In genomic region chr11:22349945-22350344, GRCm38 (mm10) we compare ENCODE assay signal across 24 mouse cellular contexts. TPM values are rescaled to one million over a fixed set of nuclear protein-coding genes. Genes with fewer than 3 reads are reported as not detected.
DNase-seq lines count a peak whose midpoint lies in the region; ATAC-seq lines count a peak whose summit lies in the region.
"Had no signal": no experiment of that assay in that cellular context is flagged by ENCODE, and none has a peak within 500 bp of the region (broad histone marks: within the 10 kb centered on the region; RNA-seq: fewer than 3 reads in every experiment).

No protein-coding gene starts in this region.

- no peak for ATAC-seq in forebrain, embryonic 13.5 days
- ATAC-seq in midbrain, embryonic 14.5 days (ENCODE audit: low FRiP score, low TSS enrichment), result no peak
- ATAC-seq: activated CD4-positive, CD25-positive, alpha-beta regulatory T cell, adult 4 months; CD4-positive, CD25-positive, alpha-beta regulatory T cell, adult 4 months; forebrain, embryonic 15.5 days; forebrain, postnatal 0 days; Patski had no signal

- H3K4me3 ChIP-seq in forebrain, embryonic 10.5 days, result no peak overlapping the region
- no peak overlapping the region for H3K4me3 ChIP-seq in forebrain, embryonic 13.5 days
- H3K4me3 ChIP-seq in midbrain, embryonic 10.5 days, result no peak overlapping the region
- H3K4me3 ChIP-seq in midbrain, embryonic 14.5 days (replicated peaks; ENCODE audit: low read depth, low read length), result no peak overlapping the region
- H3K4me3 ChIP-seq: embryonic facial prominence, embryonic 10.5 days; embryonic facial prominence, embryonic 12.5 days; forebrain, embryonic 12.5 days; forebrain, embryonic 15.5 days had no signal

- H3K36me3 ChIP-seq in forebrain, embryonic 10.5 days (replicated peaks), result no peaks in the 10 kb centered on the region
- no peaks in the 10 kb centered on the region for H3K36me3 ChIP-seq in forebrain, embryonic 13.5 days (ENCODE audit: poor library complexity, severe bottlenecking)
- no peaks in the 10 kb centered on the region for H3K36me3 ChIP-seq in midbrain, embryonic 10.5 days
- H3K36me3 ChIP-seq in midbrain, embryonic 14.5 days (ENCODE audit: control insufficient read depth, insufficient read depth, low read length), result no peaks in the 10 kb centered on the region
- H3K36me3 ChIP-seq: embryonic facial prominence, embryonic 10.5 days; embryonic facial prominence, embryonic 12.5 days; forebrain, embryonic 12.5 days; forebrain, embryonic 15.5 days; G1E had no signal

- no peak overlapping the region for H3K9ac ChIP-seq in forebrain, embryonic 13.5 days
- H3K9ac ChIP-seq in midbrain, embryonic 14.5 days (replicated peaks; ENCODE audit: low read length), result no peak overlapping the region
- H3K9ac ChIP-seq: embryonic facial prominence, embryonic 12.5 days; forebrain, embryonic 12.5 days; forebrain, embryonic 15.5 days; forebrain, postnatal 0 days had no signal

- 0 out of 2 replicates have a peak, but pooled peaks cover 5% of the 10 kb centered on the region for H3K27me3 ChIP-seq in forebrain, embryonic 10.5 days (ENCODE audit: poor library complexity, severe bottlenecking)
- H3K27me3 ChIP-seq in forebrain, embryonic 13.5 days, result no peaks in the 10 kb centered on the region
- no peaks in the 10 kb centered on the region for H3K27me3 ChIP-seq in midbrain, embryonic 10.5 days (ENCODE audit: low read depth, poor library complexity, severe bottlenecking)
- no peaks in the 10 kb centered on the region for H3K27me3 ChIP-seq in midbrain, embryonic 14.5 days (ENCODE audit: control insufficient read depth, insufficient read depth, low read length)
- H3K27me3 ChIP-seq: CH12.LX; embryonic facial prominence, embryonic 12.5 days; forebrain, embryonic 15.5 days; Patski had no signal

- DNase-seq in forebrain, embryonic 10.5 days (ENCODE audit: extremely low spot score, low spot score), result no peak
- DNase-seq in midbrain, embryonic 10.5 days (ENCODE audit: low spot score), result no peak
- DNase-seq in midbrain, embryonic 14.5 days, result no peak
- DNase-seq in urinary bladder, postnatal 4 days (ENCODE audit: low spot score in 2 of 2), result no peak
- DNase-seq: adrenal gland, adult 8-10 months; adrenal gland, postnatal 14 days; adrenal gland, postnatal 36 days; B cell, adult 2 months; cerebellum, adult 11-12 months; cerebellum, adult 2 months; cerebellum, adult 9-10 months; cerebellum, postnatal 10 days; cerebellum, postnatal 25 days; forebrain, postnatal 0 days had no signal

- WGBS in forebrain, embryonic 10.5 days, result 84% methylated on average over 2 of the region's 2 CpGs
- 65% methylated on average over 2 of the region's 2 CpGs for WGBS in forebrain, embryonic 13.5 days
- 76% methylated on average over 2 of the region's 2 CpGs for WGBS in midbrain, embryonic 10.5 days
- 72% methylated on average over 2 of the region's 2 CpGs for WGBS in midbrain, embryonic 14.5 days

- peaks cover 38% of the 10 kb centered on the region for H3K4me1 ChIP-seq in forebrain, embryonic 10.5 days
- peaks cover 29% of the 10 kb centered on the region for H3K4me1 ChIP-seq in forebrain, embryonic 13.5 days
- H3K4me1 ChIP-seq in midbrain, embryonic 10.5 days, result peaks cover 46% of the 10 kb centered on the region
- peaks cover 21% of the 10 kb centered on the region for H3K4me1 ChIP-seq in midbrain, embryonic 14.5 days (ENCODE audit: control insufficient read depth, insufficient read depth, low read length)

- 0 out of 2 replicates have a peak overlapping the region, but pooled peaks have one; percentile 83 for H3K27ac ChIP-seq in forebrain, embryonic 10.5 days
- no peak overlapping the region for H3K27ac ChIP-seq in forebrain, embryonic 13.5 days
- peak overlapping the region; percentile 87 for H3K27ac ChIP-seq in midbrain, embryonic 10.5 days (replicated peaks)
- no peak overlapping the region for H3K27ac ChIP-seq in midbrain, embryonic 14.5 days (replicated peaks; ENCODE audit: low read depth, low read length)
- H3K27ac ChIP-seq: embryonic facial prominence, embryonic 12.5 days; forebrain, embryonic 12.5 days; forebrain, embryonic 15.5 days had no signal

- no peak overlapping the region for H3K4me2 ChIP-seq in forebrain, embryonic 13.5 days
- H3K4me2 ChIP-seq in midbrain, embryonic 14.5 days (ENCODE audit: low read length), result no peak overlapping the region
- H3K4me2 ChIP-seq: embryonic facial prominence, embryonic 12.5 days; forebrain, embryonic 12.5 days; forebrain, embryonic 15.5 days had no signal

- no peaks in the 10 kb centered on the region for H3K9me3 ChIP-seq in forebrain, embryonic 10.5 days
- H3K9me3 ChIP-seq in forebrain, embryonic 13.5 days (replicated peaks), result no peaks in the 10 kb centered on the region
- no peaks in the 10 kb centered on the region for H3K9me3 ChIP-seq in midbrain, embryonic 10.5 days (replicated peaks)
- no peaks in the 10 kb centered on the region for H3K9me3 ChIP-seq in midbrain, embryonic 14.5 days (ENCODE audit: control insufficient read depth, low read length)
- H3K9me3 ChIP-seq: embryonic facial prominence, embryonic 10.5 days; embryonic facial prominence, embryonic 12.5 days; forebrain, embryonic 12.5 days; forebrain, embryonic 15.5 days; G1E had no signal

RNA-seq across cellular contexts. Expression of gene Ehbp1, which starts 7.9 kb away (rescaled TPM):
- polyA plus RNA-seq in forebrain, embryonic 10.5 days (2016; fragmentation: Nextera tagmentation; extraction: Ambion mirVana), result 9.9 and 12.6 TPM in 2 replicates
- 14.6 and 17.8 TPM in 2 replicates for polyA plus RNA-seq in forebrain, embryonic 13.5 days (2015; fragmentation: Nextera tagmentation; extraction: Ambion mirVana)
- 12.3 and 15.0 TPM in 2 replicates for polyA plus RNA-seq in midbrain, embryonic 10.5 days (2016; fragmentation: Nextera tagmentation; extraction: Ambion mirVana)
- 30.4 and 41.4 TPM in 2 replicates for polyA plus RNA-seq in midbrain, embryonic 14.5 days (2014; fragmentation: Nextera tagmentation; extraction: Ambion mirVana)

Comparison
In these comparisons a context has a peak if more than half of its experiments do, and no peak if none do; other contexts are left out.
1. H3K27ac ChIP-seq: peak in forebrain, embryonic 10.5 days (single experiment) and midbrain, embryonic 10.5 days (single experiment); none in forebrain, embryonic 13.5 days (single experiment) and midbrain, embryonic 14.5 days (single experiment).